Mouse (Mus musculus): Measurements from ENCODE around the gene Larp1. TPM values are rescaled to one million over a fixed set of nuclear protein-coding genes. Genes with fewer than 3 reads are reported as not detected.
"Not testable (repeated sequence)": the region's sequence is repeated elsewhere in the genome, so short reads cannot be mapped to it uniquely, and the experiment has no call there.

The Larp1 gene
- polyA plus RNA-seq, 1 experiment from 2014 or later: 25.0 TPM

DNA sequence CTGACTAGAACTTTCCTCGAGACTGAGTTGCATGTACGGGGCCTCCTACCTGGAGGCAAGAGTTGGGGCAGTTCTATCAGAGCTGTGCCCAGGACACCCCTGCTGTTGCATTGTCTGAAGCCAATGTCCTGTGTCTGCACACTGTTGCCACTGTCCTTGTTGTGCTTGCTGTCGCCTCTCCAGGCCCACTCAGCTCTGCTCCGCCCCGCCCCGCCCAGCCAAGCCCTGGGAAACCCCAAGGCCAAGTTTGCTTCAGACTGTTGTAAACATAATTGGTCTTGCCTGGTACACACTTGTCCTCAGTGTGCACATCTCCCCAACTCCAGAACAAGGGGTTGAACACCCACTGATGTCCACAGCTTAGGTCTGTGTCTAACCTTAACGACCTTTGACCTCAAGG, 50.9 kb downstream of the Larp1 start:
- H3K27ac ChIP-seq (ENCODE audit: low read depth, low read length); H3K4me1 ChIP-seq (ENCODE audit: control insufficient read depth, insufficient read depth, low read length); H3K27me3 ChIP-seq (ENCODE audit: control insufficient read depth, insufficient read depth, low read length); H3K9me3 ChIP-seq (ENCODE audit: control insufficient read depth, low read length); H3K4me3 ChIP-seq (ENCODE audit: low read length); H3K9ac ChIP-seq (ENCODE audit: low read depth, low read length); ATAC-seq (ENCODE audit: low FRiP score, low TSS enrichment); H3K4me2 ChIP-seq (replicated peaks; ENCODE audit: low read depth, low read length): not testable (repeated sequence)
- 93% methylated on average over 7 of the region's 7 CpGs for WGBS
- H3K36me3 ChIP-seq (ENCODE audit: control insufficient read depth, insufficient read depth, low read length): peaks cover 51% of the 10 kb centered on the region

DNA sequence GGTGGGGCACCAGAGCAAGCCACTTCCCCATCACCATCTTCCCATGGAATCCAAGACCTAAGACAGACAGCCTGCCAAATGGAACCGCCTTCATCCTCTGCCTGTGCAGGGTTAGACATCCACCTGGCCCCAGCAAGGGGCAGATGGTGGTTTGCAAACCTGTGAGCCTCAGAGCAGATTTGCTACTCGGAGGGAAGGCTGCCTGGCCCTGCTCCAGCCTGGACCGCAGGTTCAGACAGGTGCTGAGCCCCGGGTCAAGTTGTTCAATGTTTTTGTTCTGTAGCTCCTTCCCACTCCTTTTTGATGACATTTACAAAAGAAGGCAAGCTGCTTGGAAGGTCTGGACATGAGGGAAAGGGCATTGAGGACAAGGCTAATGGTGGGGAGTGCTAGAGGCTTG, 52.4 kb downstream of the Larp1 start:
- not testable (repeated sequence) for H3K4me2 ChIP-seq (replicated peaks; ENCODE audit: low read depth, low read length); H3K4me3 ChIP-seq (ENCODE audit: low read length); ATAC-seq (ENCODE audit: low FRiP score, low TSS enrichment); H3K9ac ChIP-seq (ENCODE audit: low read depth, low read length); H3K27me3 ChIP-seq (ENCODE audit: control insufficient read depth, insufficient read depth, low read length); H3K9me3 ChIP-seq (ENCODE audit: control insufficient read depth, low read length); H3K4me1 ChIP-seq (ENCODE audit: control insufficient read depth, insufficient read depth, low read length); H3K27ac ChIP-seq (ENCODE audit: low read depth, low read length)
- peaks cover 37% of the 10 kb centered on the region for H3K36me3 ChIP-seq (ENCODE audit: control insufficient read depth, insufficient read depth, low read length)
- WGBS: 92% methylated on average over 3 of the region's 4 CpGs

DNA sequence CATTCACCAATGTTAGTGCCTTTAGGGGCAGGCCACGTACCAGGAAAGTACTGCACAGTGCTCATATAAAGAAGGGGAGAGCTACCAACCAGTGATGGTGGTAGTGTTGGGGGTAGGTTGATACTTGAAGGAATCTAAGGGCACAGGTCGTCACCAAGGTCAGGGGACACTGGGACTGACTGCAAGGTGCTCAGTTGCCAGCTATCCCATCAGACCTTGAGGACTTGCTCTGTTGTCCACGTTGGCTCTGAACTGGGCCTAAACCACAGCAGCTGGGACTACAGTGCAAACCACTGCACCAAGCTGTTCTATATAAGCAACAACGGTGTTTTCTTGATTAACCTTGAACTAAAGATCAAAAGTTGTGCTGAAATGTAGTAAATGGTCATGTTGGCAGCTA, 53.7 kb downstream of the Larp1 start:
- Histone ChIP-seq H3K27ac (ENCODE audit: low read depth, low read length) (no peak overlapping the region), H3K27me3 (ENCODE audit: control insufficient read depth, insufficient read depth, low read length) (no peaks in the 10 kb centered on the region), H3K9ac (ENCODE audit: low read depth, low read length) (no peak overlapping the region), H3K36me3 (ENCODE audit: control insufficient read depth, insufficient read depth, low read length) (peaks cover 24% of the 10 kb centered on the region), H3K9me3 (ENCODE audit: control insufficient read depth, low read length) (no peaks in the 10 kb centered on the region), H3K4me2 (replicated peaks; ENCODE audit: low read depth, low read length) (no peak overlapping the region), H3K4me3 (ENCODE audit: low read length) (no peak overlapping the region), H3K4me1 (ENCODE audit: control insufficient read depth, insufficient read depth, low read length) (no peaks in the 10 kb centered on the region)
- no peak for ATAC-seq (ENCODE audit: low FRiP score, low TSS enrichment)
- 91% methylated on average over 4 of the region's 4 CpGs for WGBS

DNA sequence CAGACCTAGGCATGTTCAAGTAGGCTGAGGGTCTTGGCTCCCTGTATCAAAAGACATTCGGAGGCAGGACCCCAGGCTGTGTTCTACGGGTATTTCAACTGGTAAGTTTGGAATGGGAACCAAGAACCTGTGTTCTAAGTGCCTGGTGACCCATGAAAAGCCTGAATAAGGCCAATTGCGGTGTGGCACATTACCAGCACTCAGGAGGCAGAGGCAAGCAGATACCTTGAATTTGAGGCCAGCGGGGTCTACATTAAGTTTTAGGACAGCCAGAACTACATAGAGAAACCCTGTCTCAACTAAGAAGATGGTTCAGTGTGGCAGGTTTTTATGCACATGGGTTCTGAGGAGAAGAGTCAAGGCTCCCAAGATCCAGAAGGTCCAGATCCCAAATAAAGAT, 56.2 kb downstream of the Larp1 start:
- no peak for ATAC-seq (ENCODE audit: low FRiP score, low TSS enrichment)
- H3K27me3 ChIP-seq (ENCODE audit: control insufficient read depth, insufficient read depth, low read length): no peaks in the 10 kb centered on the region
- no peak overlapping the region for H3K27ac ChIP-seq (ENCODE audit: low read depth, low read length)
- H3K4me3 ChIP-seq (ENCODE audit: low read length): no peak overlapping the region
- 88% methylated on average over 4 of the region's 4 CpGs for WGBS
- H3K9me3 ChIP-seq (ENCODE audit: control insufficient read depth, low read length): no peaks in the 10 kb centered on the region
- peaks cover 7% of the 10 kb centered on the region for H3K36me3 ChIP-seq (ENCODE audit: control insufficient read depth, insufficient read depth, low read length)
- H3K4me2 ChIP-seq (replicated peaks; ENCODE audit: low read depth, low read length): no peak overlapping the region
- no peak overlapping the region for H3K9ac ChIP-seq (ENCODE audit: low read depth, low read length)
- H3K4me1 ChIP-seq (ENCODE audit: control insufficient read depth, insufficient read depth, low read length): no peaks in the 10 kb centered on the region

DNA sequence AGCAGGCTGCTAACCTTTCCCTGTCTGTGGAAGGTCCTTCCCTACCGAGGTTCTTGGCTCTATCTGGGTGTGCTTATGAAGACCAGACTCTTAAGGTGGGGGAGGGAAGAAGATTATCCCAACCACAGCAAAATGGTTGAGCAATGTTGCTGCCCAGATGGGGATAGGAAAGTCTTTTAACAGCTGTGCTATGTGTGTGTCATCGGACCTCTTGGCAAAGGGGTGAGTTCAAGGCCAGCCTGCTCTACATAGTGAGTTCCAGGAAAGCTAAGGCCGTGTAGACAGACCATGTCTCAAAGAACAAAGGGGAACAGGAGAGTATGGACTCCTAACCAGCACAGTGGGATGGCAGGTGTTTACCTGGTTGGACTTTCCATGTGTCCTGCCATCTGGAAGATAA, 64.1 kb downstream of the Larp1 start:
- Histone ChIP-seq H3K36me3 (ENCODE audit: control insufficient read depth, insufficient read depth, low read length) (no peaks in the 10 kb centered on the region), H3K9ac (ENCODE audit: low read depth, low read length) (no peak overlapping the region), H3K4me3 (ENCODE audit: low read length) (no peak overlapping the region), H3K4me1 (ENCODE audit: control insufficient read depth, insufficient read depth, low read length) (no peaks in the 10 kb centered on the region), H3K9me3 (ENCODE audit: control insufficient read depth, low read length) (no peaks in the 10 kb centered on the region), H3K4me2 (replicated peaks; ENCODE audit: low read depth, low read length) (no peak overlapping the region), H3K27ac (ENCODE audit: low read depth, low read length) (no peak overlapping the region), H3K27me3 (ENCODE audit: control insufficient read depth, insufficient read depth, low read length) (no peaks in the 10 kb centered on the region)
- 75% methylated on average over 3 of the region's 3 CpGs for WGBS
- no peak for ATAC-seq (ENCODE audit: low FRiP score, low TSS enrichment)

DNA sequence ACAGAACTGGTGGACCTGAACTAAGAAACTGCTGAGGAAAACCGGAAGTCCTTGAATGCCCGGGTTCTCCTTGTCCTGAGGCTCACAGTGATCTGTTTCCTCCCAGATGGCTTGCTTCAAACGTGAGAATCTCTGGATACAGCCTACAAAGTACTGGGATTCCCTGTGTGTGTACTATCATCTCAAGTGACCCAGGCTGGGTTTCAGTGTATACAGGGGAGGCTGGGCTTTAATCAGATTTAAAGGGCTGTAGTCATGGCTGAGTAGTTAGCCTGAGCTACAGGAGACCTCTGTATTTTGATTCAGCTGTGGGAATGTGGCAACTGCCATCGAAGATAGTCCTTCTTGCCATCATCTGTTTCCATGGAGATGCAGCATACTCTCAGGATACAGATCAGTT, 68.4 kb downstream of the Larp1 start:
- no peak overlapping the region for H3K9ac ChIP-seq (ENCODE audit: low read depth, low read length)
- H3K4me1 ChIP-seq (ENCODE audit: control insufficient read depth, insufficient read depth, low read length): no peaks in the 10 kb centered on the region
- no peak overlapping the region for H3K4me2 ChIP-seq (replicated peaks; ENCODE audit: low read depth, low read length)
- WGBS: 44% methylated on average over 4 of the region's 4 CpGs
- no peaks in the 10 kb centered on the region for H3K27me3 ChIP-seq (ENCODE audit: control insufficient read depth, insufficient read depth, low read length)
- no peaks in the 10 kb centered on the region for H3K9me3 ChIP-seq (ENCODE audit: control insufficient read depth, low read length)
- no peak overlapping the region for H3K27ac ChIP-seq (ENCODE audit: low read depth, low read length)
- peak; percentile 85; the same call in 1 of the 2 replicates for ATAC-seq (ENCODE audit: low FRiP score, low TSS enrichment)
- no peaks in the 10 kb centered on the region for H3K36me3 ChIP-seq (ENCODE audit: control insufficient read depth, insufficient read depth, low read length)
- no peak overlapping the region for H3K4me3 ChIP-seq (ENCODE audit: low read length)

DNA sequence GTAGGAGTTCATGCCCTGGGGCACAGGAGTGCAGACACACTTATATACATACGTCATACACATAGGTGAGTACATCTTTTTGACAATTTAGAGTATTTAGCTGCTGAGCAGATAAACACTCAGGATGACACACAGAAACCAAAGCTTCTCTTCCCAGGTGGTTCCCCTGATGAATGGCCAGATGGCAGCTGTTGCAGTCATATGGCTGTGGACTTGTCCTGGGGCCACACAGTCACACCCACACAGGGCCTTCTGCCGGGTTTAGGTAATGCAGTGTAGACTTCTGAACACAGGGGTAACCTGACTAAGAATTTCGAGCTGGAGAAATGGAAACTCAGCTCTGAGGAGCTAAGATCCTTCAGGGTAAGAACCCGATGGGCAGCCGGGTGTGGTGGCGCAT, 72.9 kb downstream of the Larp1 start:
- Histone ChIP-seq H3K9ac (ENCODE audit: low read depth, low read length) (no peak overlapping the region), H3K27me3 (ENCODE audit: control insufficient read depth, insufficient read depth, low read length) (no peaks in the 10 kb centered on the region), H3K27ac (ENCODE audit: low read depth, low read length) (no peak overlapping the region), H3K4me2 (replicated peaks; ENCODE audit: low read depth, low read length) (no peak overlapping the region), H3K4me1 (ENCODE audit: control insufficient read depth, insufficient read depth, low read length) (no peaks in the 10 kb centered on the region), H3K9me3 (ENCODE audit: control insufficient read depth, low read length) (no peaks in the 10 kb centered on the region), H3K36me3 (ENCODE audit: control insufficient read depth, insufficient read depth, low read length) (no peaks in the 10 kb centered on the region), H3K4me3 (ENCODE audit: low read length) (no peak overlapping the region)
- WGBS: 87% methylated on average over 6 of the region's 6 CpGs
- no peak for ATAC-seq (ENCODE audit: low FRiP score, low TSS enrichment)

DNA sequence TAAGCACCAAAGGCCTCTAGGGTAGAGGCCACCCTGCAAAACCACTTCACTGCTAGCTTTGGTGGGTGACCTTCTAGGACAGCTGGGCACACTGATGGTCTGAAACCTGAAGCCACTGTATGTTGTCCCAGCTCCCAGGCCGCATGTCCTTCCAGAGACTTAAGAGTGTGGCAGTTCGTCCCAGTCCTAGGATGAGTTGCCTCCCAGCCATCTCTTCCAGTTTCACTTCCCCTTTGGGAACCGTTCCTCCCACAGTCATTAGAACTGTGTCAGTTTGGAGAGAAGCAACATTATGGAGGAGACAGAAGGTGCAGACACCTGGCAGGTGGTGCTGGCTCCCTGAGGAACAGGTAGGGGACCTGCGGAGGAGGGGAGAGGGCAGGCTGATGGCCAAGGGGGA, 83.7 kb downstream of the Larp1 start:
- Histone ChIP-seq H3K27me3 (ENCODE audit: control insufficient read depth, insufficient read depth, low read length) (no peaks in the 10 kb centered on the region), H3K27ac (ENCODE audit: low read depth, low read length) (no peak overlapping the region), H3K4me2 (replicated peaks; ENCODE audit: low read depth, low read length) (peak overlapping the region; percentile 32), H3K4me3 (ENCODE audit: low read length) (peak overlapping the region; percentile 14; the same call in 1 of the 2 replicates), H3K36me3 (ENCODE audit: control insufficient read depth, insufficient read depth, low read length) (no peaks in the 10 kb centered on the region), H3K9me3 (ENCODE audit: control insufficient read depth, low read length) (no peaks in the 10 kb centered on the region), H3K4me1 (ENCODE audit: control insufficient read depth, insufficient read depth, low read length) (peaks cover 14% of the 10 kb centered on the region), H3K9ac (ENCODE audit: low read depth, low read length) (peak overlapping the region; percentile 23)
- no peak for ATAC-seq (ENCODE audit: low FRiP score, low TSS enrichment)
- 36% methylated on average over 4 of the region's 4 CpGs for WGBS

DNA sequence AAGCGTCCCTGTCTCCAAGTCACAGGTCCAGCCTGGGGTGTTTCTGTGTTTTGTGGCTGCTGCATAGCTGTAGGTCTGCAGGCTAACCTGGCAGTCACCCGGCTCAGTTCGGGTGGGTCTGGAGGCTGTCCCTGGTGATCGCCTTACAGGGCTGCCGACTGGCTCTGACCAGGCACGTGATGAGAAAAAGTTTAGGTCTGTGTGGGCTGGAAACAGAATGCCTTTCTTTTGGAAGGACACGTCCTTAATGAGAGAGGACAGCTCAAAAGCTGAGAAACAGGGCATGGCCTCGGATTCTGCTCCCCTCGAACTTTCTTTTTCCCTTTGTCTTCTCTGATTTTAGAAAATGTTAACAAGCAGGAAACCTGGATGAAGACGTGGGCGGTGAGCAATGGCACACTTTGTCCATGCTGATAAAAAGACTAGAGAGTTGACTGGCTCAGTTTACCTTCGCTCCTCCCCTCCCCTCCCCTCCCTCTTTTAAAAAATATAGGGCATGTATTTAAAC, 84.2 kb downstream of the Larp1 start, which contains the start of gene Gm12248:
Gene Gm12248 (minus strand): TSS at position 114 of the 508 bp plus-strand sequence.
- no peaks in the 10 kb centered on the region for H3K36me3 ChIP-seq (ENCODE audit: control insufficient read depth, insufficient read depth, low read length)
- 15% methylated on average over 12 of the region's 12 CpGs for WGBS
- 0 out of 2 replicates have a peak, but pooled peaks cover 2% of the 10 kb centered on the region for H3K27me3 ChIP-seq (ENCODE audit: control insufficient read depth, insufficient read depth, low read length)
- no peaks in the 10 kb centered on the region for H3K9me3 ChIP-seq (ENCODE audit: control insufficient read depth, low read length)
- H3K27ac ChIP-seq (ENCODE audit: low read depth, low read length): no peak within 1 kb of the TSS
- ATAC-seq (ENCODE audit: low FRiP score, low TSS enrichment): peak; percentile 74
- H3K4me1 ChIP-seq (ENCODE audit: control insufficient read depth, insufficient read depth, low read length): peaks cover 14% of the 10 kb centered on the region
- peak within 1 kb of the TSS; percentile 23 for H3K9ac ChIP-seq (ENCODE audit: low read depth, low read length)
- H3K4me3 ChIP-seq (ENCODE audit: low read length): peak within 1 kb of the TSS; percentile 14; the same call in 1 of the 2 replicates
- peak within 1 kb of the TSS; percentile 32 for H3K4me2 ChIP-seq (replicated peaks; ENCODE audit: low read depth, low read length)

Measured in kidney, embryonic 14.5 days (tissue).